Mouse (Mus musculus) hindbrain, embryonic 14.5 days (tissue): ENCODE measurements around the gene Ak2. TPM values are rescaled to one million over a fixed set of nuclear protein-coding genes. Genes with fewer than 3 reads are reported as not detected.

ENCODE experiments used
- ATAC-seq: fragments of 200-750 bp; cut with Nextera tagmentation; 2 replicates; pipeline ENCODE4 v1.8.0; 2017; ENCODE audit warnings: moderate number of reproducible peaks, mild to moderate bottlenecking, moderate TSS enrichment, moderate library complexity; ENCODE audit not compliant: low FRiP score
- DNase-seq: peaks from one replicate; pipeline ENCODE4 v3.0.0-alpha.2; 2015; ENCODE audit warnings: low spot score
- H3K27ac ChIP-seq: fragments of 300-500 bp; sonication (generic); 2 replicates; pipeline ENCODE4 v1.5.1; 2014; ENCODE audit warnings: mild to moderate bottlenecking, moderate library complexity
- H3K27me3 ChIP-seq: fragments of 300-500 bp; sonication (generic); 2 replicates; pipeline ENCODE4 v1.6.1; 2014; ENCODE audit warnings: mild to moderate bottlenecking, low read length, mixed read lengths; ENCODE audit not compliant: control insufficient read depth, insufficient read depth
- H3K36me3 ChIP-seq: fragments of 300-500 bp; sonication (generic); replicated peaks from 2 replicates; pipeline ENCODE4 v1.6.1; 2014; ENCODE audit not compliant: control insufficient read depth, insufficient read depth
- H3K4me1 ChIP-seq: fragments of 300-500 bp; sonication (generic); replicated peaks from 2 replicates; pipeline ENCODE4 v1.6.1; 2014; ENCODE audit warnings: antibody characterized with exemption, low read length, mixed read lengths; ENCODE audit not compliant: control insufficient read depth, insufficient read depth
- H3K4me2 ChIP-seq: fragments of 300-500 bp; sonication (generic); replicated peaks from 2 replicates; pipeline ENCODE4 v1.6.1; 2014; ENCODE audit warnings: mild to moderate bottlenecking, moderate library complexity
- H3K4me3 ChIP-seq: fragments of 300-500 bp; sonication (generic); replicated peaks from 2 replicates; pipeline ENCODE4 v1.5.1; 2014; ENCODE audit warnings: mild to moderate bottlenecking, low read length
- H3K9ac ChIP-seq: fragments of 300-500 bp; sonication (generic); 2 replicates; pipeline ENCODE4 v1.6.1; 2014
- H3K9me3 ChIP-seq: fragments of 300-500 bp; sonication (generic); 2 replicates; pipeline ENCODE4 v1.6.1; 2016; ENCODE audit warnings: low read length; ENCODE audit not compliant: control insufficient read depth
- WGBS: fragments of 180-500 bp; shearing (Covaris S2); extraction: QIAGEN DNeasy Blood & Tissue Kit; methylation state at CpG from one replicate; pipeline ENCODE4 v1.1.7; 2014; 5-methylcytosine and 5-hydroxymethylcytosine counted together
- polyA plus RNA-seq: library from polyadenylated mRNA; unstranded; fragments of >200 nt; fragmentation: Nextera tagmentation; extraction: Ambion mirVana; gene quantifications from 2 replicates; pipeline ENCODE4 v1.2.1, GENCODE M21; 2014

Gene Ak2
- polyA plus RNA-seq, 1 experiment from 2014 or later: 60.4 TPM

DNA sequence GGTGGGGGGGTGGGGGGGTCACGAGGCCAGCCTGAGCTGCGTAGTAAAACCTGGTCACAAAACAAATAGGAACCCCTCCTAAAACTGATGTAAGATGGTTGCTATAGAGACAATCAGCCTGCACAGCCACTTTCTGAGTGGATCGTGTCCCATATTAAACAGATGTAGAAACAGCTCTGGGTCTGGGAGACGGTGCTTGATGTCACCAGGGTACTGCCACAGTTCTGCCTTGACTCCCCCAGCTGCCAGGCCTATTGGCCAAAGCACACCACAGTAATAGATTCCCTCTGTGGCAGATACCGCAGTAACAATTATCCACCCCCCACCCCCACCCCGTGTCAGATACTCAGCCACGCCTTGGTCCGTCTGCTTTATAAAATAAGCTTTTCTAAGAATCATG, 6.6 kb downstream of the Ak2 start:
- no peaks in the 10 kb centered on the region for H3K9me3 ChIP-seq
- no peak for ATAC-seq

DNA sequence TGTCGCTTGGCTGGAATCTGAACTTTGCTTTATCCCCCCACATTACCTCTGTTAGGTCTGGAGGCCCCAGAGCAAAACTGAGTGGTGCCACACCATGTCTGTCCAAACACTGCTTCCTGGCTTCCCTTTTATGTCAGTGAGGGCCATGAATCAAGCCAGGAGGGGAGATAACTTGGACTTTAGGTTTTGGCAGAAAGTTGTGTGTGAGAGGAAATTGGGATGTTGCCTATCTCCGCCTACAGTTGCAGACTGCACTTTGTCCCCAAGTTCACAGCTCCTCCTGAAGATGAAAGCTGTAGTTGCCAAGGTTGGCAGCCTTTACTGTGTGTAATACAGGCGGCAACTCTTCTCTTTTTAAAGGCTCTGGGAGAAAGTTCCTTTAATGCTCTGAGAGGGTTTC, 9.0 kb downstream of the Ak2 start:
- H3K4me1 ChIP-seq: no peaks in the 10 kb centered on the region
- no peaks in the 10 kb centered on the region for H3K27me3 ChIP-seq
- no peak overlapping the region for H3K4me3 ChIP-seq
- no peak overlapping the region for H3K27ac ChIP-seq
- ATAC-seq: no peak
- no peak overlapping the region for H3K4me2 ChIP-seq
- peaks cover 68% of the 10 kb centered on the region for H3K36me3 ChIP-seq
- no peak overlapping the region for H3K9ac ChIP-seq
- WGBS: 97% methylated on average over 3 of the region's 3 CpGs
- no peak for DNase-seq
- no peaks in the 10 kb centered on the region for H3K9me3 ChIP-seq

More for the DNA sequence above, 6.6 kb downstream of the Ak2 start:
- Histone ChIP-seq H3K4me3 (no peak overlapping the region), H3K27me3 (no peaks in the 10 kb centered on the region), H3K4me1 (peaks cover 13% of the 10 kb centered on the region), H3K36me3 (peaks cover 53% of the 10 kb centered on the region), H3K9ac (no peak overlapping the region), H3K4me2 (no peak overlapping the region), H3K27ac (no peak overlapping the region)
- 86% methylated on average over 8 of the region's 8 CpGs for WGBS
- DNase-seq: no peak

- Histone ChIP-seq H3K9me3 (no peaks in the 10 kb centered on the region), H3K36me3 (peaks cover 82% of the 10 kb centered on the region), H3K9ac (no peak overlapping the region), H3K27me3 (no peaks in the 10 kb centered on the region), H3K4me1 (no peaks in the 10 kb centered on the region), H3K27ac (no peak overlapping the region), H3K4me2 (no peak overlapping the region), H3K4me3 (no peak overlapping the region)
- DNase-seq: no peak
- 86% methylated on average over 8 of the region's 8 CpGs for WGBS
- ATAC-seq: no peak
Measured at GRCm38 (mm10) chr4:129003720-129004119, 12.0 kb downstream of the Ak2 start.

GRCm38 (mm10) chr4:129008006-129008519, 16.3 kb downstream of the Ak2 start:
- WGBS: 85% methylated on average over 12 of the region's 12 CpGs
- ATAC-seq: no peak
- no peak overlapping the region for H3K4me2 ChIP-seq
- H3K9ac ChIP-seq: no peak overlapping the region
- peaks cover 50% of the 10 kb centered on the region for H3K36me3 ChIP-seq
- no peak for DNase-seq
- 0 out of 2 replicates have a peak, but pooled peaks cover 4% of the 10 kb centered on the region for H3K4me1 ChIP-seq
- no peaks in the 10 kb centered on the region for H3K9me3 ChIP-seq
- H3K27me3 ChIP-seq: no peaks in the 10 kb centered on the region
- no peak overlapping the region for H3K27ac ChIP-seq
- no peak overlapping the region for H3K4me3 ChIP-seq

DNA sequence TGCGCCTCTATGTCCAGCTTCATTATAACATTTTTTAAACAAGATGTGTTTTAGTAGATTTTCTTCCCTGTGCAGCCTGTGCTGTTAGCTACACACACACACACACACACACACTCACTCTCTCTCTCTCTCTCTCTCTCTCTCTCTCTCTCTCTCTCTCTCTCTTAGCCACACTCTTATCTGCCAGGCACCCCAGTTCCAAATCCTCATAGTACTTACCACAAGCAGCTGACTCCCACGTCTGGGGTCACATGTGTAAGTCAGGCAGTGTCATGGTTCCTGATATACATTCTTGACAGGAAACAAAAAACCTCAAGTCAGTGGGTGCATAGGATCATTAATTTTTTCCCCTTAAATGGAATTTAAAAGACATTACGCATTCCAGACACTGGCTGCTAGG, 16.9 kb downstream of the Ak2 start:
- 89% methylated on average over 3 of the region's 3 CpGs for WGBS
- Histone ChIP-seq H3K4me3 (no peak overlapping the region), H3K9me3 (no peaks in the 10 kb centered on the region), H3K27ac (no peak overlapping the region), H3K4me2 (no peak overlapping the region), H3K27me3 (no peaks in the 10 kb centered on the region), H3K4me1 (0 out of 2 replicates have a peak, but pooled peaks cover 4% of the 10 kb centered on the region), H3K9ac (no peak overlapping the region), H3K36me3 (peaks cover 44% of the 10 kb centered on the region)
- DNase-seq: no peak
- ATAC-seq: no peak

- WGBS: 70% methylated on average over 5 of the region's 5 CpGs
- DNase-seq (no peak), ATAC-seq (no peak)
- no peak overlapping the region for H3K4me3 ChIP-seq
- H3K9me3 ChIP-seq: no peaks in the 10 kb centered on the region
- H3K4me1 ChIP-seq: 0 out of 2 replicates have a peak, but pooled peaks cover 4% of the 10 kb centered on the region
- H3K9ac ChIP-seq: no peak overlapping the region
- H3K27ac ChIP-seq: no peak overlapping the region
- peaks cover 38% of the 10 kb centered on the region for H3K36me3 ChIP-seq
- no peak overlapping the region for H3K4me2 ChIP-seq
- no peaks in the 10 kb centered on the region for H3K27me3 ChIP-seq
Measured at GRCm38 (mm10) chr4:129009521-129009920, 17.8 kb downstream of the Ak2 start.

DNA sequence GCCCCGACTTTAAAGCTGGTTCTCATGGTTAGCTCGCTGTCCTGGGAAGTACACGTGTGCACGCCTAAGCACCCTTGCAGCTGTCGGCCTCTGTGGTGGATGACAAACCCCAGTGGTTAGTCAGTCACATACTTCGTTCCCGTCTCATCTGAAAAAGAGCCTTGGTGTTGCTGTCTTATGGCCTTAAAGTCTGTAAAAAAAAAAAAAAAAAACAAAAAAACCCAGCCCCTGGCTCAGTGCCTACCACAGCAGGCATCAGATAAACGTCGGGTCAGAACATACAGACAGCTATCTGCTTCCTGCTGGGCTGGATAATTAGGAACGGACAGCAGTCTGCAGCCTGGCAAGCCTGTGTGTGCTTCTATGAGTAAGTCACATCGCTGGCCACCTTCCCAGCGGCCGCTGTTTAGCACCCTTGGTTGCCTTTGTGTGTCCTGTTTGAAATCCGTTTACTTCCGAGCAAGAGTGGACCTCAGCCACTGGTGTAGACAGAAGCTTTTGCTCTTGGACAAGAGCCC, 19.9 kb downstream of the Ak2 start:
- peaks cover 28% of the 10 kb centered on the region for H3K36me3 ChIP-seq
- H3K9me3 ChIP-seq: no peaks in the 10 kb centered on the region
- peak; percentile 57; the same call in 1 of the 2 replicates for ATAC-seq
- no peak overlapping the region for H3K9ac ChIP-seq
- 0 out of 2 replicates have a peak, but pooled peaks cover 4% of the 10 kb centered on the region for H3K4me1 ChIP-seq
- peak; percentile 66 for DNase-seq
- H3K4me3 ChIP-seq: no peak overlapping the region
- peak overlapping the region; percentile 41; the same call in 1 of the 2 replicates for H3K27ac ChIP-seq
- H3K27me3 ChIP-seq: no peaks in the 10 kb centered on the region
- WGBS: 35% methylated on average over 15 of the region's 15 CpGs
- no peak overlapping the region for H3K4me2 ChIP-seq

GRCm38 (mm10) chr4:129013151-129013864, 21.6 kb downstream of the Ak2 start:
- no peak overlapping the region for H3K27ac ChIP-seq
- peaks cover 14% of the 10 kb centered on the region for H3K36me3 ChIP-seq
- H3K27me3 ChIP-seq: no peaks in the 10 kb centered on the region
- no peak overlapping the region for H3K4me3 ChIP-seq
- H3K4me2 ChIP-seq: no peak overlapping the region
- DNase-seq (no peak), ATAC-seq (no peak)
- H3K9me3 ChIP-seq: no peaks in the 10 kb centered on the region
- 69% methylated on average over 10 of the region's 10 CpGs for WGBS
- H3K9ac ChIP-seq: no peak overlapping the region
- 0 out of 2 replicates have a peak, but pooled peaks cover 4% of the 10 kb centered on the region for H3K4me1 ChIP-seq

- no peak overlapping the region for H3K4me3 ChIP-seq
- H3K9ac ChIP-seq: no peak overlapping the region
- no peak overlapping the region for H3K27ac ChIP-seq
- DNase-seq (no peak), ATAC-seq (no peak)
- H3K4me1 ChIP-seq: 0 out of 2 replicates have a peak, but pooled peaks cover 4% of the 10 kb centered on the region
- H3K27me3 ChIP-seq: no peaks in the 10 kb centered on the region
- no peak overlapping the region for H3K4me2 ChIP-seq
- H3K36me3 ChIP-seq: no peaks in the 10 kb centered on the region
- 42% methylated on average over 4 of the region's 4 CpGs for WGBS
- no peaks in the 10 kb centered on the region for H3K9me3 ChIP-seq
Measured at GRCm38 (mm10) chr4:129016329-129016728, 24.6 kb downstream of the Ak2 start.
